Mouse (Mus musculus) kidney, embryonic 15.5 days (tissue): ENCODE results near the gene Sf3b6. TPM values are rescaled to one million over a fixed set of nuclear protein-coding genes. Genes with fewer than 3 reads are reported as not detected.
A peak's percentile ranks its signal among the peaks of the same experiment; 100 is the strongest.

Experiments
- ATAC-seq: fragments of 200-750 bp; cut with Nextera tagmentation; replicated peaks from 2 replicates; pipeline ENCODE4 v1.8.0; 2017; ENCODE audit warnings: moderate TSS enrichment; ENCODE audit not compliant: low FRiP score
- H3K27ac ChIP-seq: fragments of 300-500 bp; sonication (generic); 2 replicates; pipeline ENCODE4 v1.5.1; 2015; ENCODE audit warnings: mild to moderate bottlenecking, inconsistent platforms
- H3K27me3 ChIP-seq: fragments of 300-500 bp; sonication (generic); 2 replicates; pipeline ENCODE4 v1.6.1; 2015; ENCODE audit warnings: inconsistent platforms
- H3K36me3 ChIP-seq: fragments of 300-500 bp; sonication (generic); 2 replicates; pipeline ENCODE4 v1.6.1; 2015; ENCODE audit warnings: inconsistent platforms
- H3K4me1 ChIP-seq: fragments of 300-500 bp; sonication (generic); 2 replicates; pipeline ENCODE4 v1.6.1; 2015; ENCODE audit warnings: inconsistent platforms
- H3K4me2 ChIP-seq: fragments of 300-500 bp; sonication (generic); 2 replicates; pipeline ENCODE4 v1.6.1; 2015; ENCODE audit warnings: moderate library complexity, mild to moderate bottlenecking, inconsistent platforms
- H3K4me3 ChIP-seq: fragments of 300-500 bp; sonication (generic); replicated peaks from 2 replicates; pipeline ENCODE4 v1.5.1; 2015; ENCODE audit warnings: mild to moderate bottlenecking, inconsistent platforms
- H3K9ac ChIP-seq: fragments of 300-500 bp; sonication (generic); 2 replicates; pipeline ENCODE4 v1.6.1; 2015; ENCODE audit warnings: mild to moderate bottlenecking, inconsistent platforms
- H3K9me3 ChIP-seq: fragments of 300-500 bp; sonication (generic); replicated peaks from 2 replicates; pipeline ENCODE4 v1.6.1; 2016; ENCODE audit warnings: inconsistent platforms
- WGBS: fragments of 180-500 bp; shearing (Covaris S2); methylation state at CpG from one replicate; pipeline ENCODE4 v1.1.7; 2015; ENCODE audit warnings: mixed read lengths; 5-methylcytosine and 5-hydroxymethylcytosine counted together
- polyA plus RNA-seq: library from polyadenylated mRNA; unstranded; fragments of >200 nt; fragmentation: Nextera tagmentation; extraction: Ambion mirVana; gene quantifications from 2 replicates; pipeline ENCODE4 v1.2.1, GENCODE M21; 2015

Gene Sf3b6
- polyA plus RNA-seq, 1 experiment from 2014 or later = 207 TPM

DNA sequence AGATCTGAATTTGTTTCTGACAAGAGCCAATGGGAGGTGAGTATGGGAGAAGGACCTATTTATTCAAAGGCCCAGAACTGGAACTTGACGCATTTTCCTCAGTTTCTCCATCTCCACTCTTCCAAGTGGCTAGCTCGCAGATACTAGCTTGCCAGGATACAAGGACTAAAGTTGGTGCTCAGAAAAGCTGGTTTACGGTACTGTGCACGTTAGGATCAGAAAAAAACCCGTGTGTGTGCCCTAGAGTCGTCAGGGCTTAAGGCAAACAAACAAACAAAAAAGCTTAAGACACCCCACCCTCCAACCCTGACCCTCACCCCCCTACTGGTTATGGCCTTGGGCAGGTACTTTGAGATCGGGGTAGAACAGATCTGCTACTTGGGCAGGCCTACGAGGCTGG, 25.1 kb downstream of the Sf3b6 start:
- Histone ChIP-seq H3K9ac (no peak overlapping the region), H3K4me3 (no peak overlapping the region), H3K36me3 (no peaks in the 10 kb centered on the region), H3K27me3 (peaks cover 24% of the 10 kb centered on the region; the same call in 1 of the 2 replicates), H3K27ac (no peak overlapping the region), H3K9me3 (no peaks in the 10 kb centered on the region), H3K4me2 (peak overlapping the region; percentile 98; the same call in 1 of the 2 replicates), H3K4me1 (peaks cover 27% of the 10 kb centered on the region)
- 85% methylated on average over 8 of the region's 8 CpGs for WGBS
- ATAC-seq = no peak

DNA sequence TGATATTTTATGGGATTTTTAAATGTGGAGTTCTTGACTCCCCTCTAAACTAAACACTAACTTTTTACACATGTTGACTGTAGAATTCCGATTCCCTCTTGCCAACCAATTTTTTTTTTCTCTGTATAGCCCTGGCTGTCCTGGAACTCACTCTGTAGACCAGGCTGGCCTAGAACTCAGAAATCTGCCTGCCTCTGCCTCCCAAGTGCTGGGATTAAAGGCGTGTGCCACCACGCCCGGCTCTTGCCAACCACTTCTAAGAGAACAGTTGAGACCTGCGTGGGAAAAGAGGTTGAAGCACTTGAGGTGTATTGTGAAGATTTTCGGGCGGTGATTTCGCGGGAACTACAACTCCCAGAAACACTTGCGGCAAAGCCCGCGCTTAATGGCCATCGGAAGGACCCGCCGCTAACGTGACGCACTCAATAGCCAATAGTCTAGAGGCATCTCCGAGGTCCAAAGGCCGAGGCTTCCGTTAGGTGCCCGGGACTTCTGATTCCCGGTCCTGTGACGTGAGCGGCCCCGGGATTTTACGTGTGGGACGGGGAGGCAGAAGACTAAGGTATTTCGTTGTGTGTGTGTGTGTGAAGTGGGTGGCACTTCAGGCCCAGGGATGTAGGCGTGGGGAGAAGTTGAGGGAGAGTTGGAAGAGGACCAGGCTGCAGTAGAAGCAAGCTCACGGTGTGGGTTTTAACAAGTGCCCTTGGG, 25.7 kb downstream of the Sf3b6 start, which contains the start of gene Wdcp:
Gene Wdcp, plus strand, starts transcription at position 414 of the 708 bp plus-strand sequence.
- peak within 1 kb of the TSS; percentile 70 for H3K27ac ChIP-seq
- WGBS = under 1% methylated on average over 30 of the region's 30 CpGs
- H3K4me2 ChIP-seq = peak within 1 kb of the TSS; percentile 98

DNA sequence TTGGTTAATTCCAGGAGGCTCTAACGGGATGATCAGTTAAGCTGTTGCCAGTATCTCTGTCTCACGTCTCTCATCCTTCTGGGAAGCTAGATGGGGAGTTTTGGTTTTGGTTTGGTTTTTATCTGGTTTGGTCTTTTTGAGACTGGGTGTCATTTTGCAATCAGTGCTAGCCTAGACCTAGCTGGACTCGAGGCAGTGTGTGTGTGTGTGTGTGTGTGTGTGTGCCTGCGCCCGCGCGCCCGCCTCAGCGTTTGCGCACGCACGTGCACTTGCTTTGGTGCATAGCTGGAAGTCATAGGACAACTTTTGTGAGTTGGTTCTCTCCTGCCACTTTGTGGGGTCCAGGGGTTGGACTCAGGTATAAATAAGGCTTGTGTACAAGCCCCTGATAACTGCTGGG, 26.4 kb downstream of the Sf3b6 start:
- H3K4me2 ChIP-seq = peak overlapping the region; percentile 74
- WGBS = under 1% methylated on average over 12 of the region's 12 CpGs
- peaks cover 2% of the 10 kb centered on the region; the same call in 1 of the 2 replicates for H3K36me3 ChIP-seq
- peaks cover 24% of the 10 kb centered on the region; the same call in 1 of the 2 replicates for H3K27me3 ChIP-seq
- H3K4me3 ChIP-seq = peak overlapping the region; percentile 81
- ATAC-seq = peak; percentile 50
- H3K9ac ChIP-seq = peak overlapping the region; percentile 59
- peak overlapping the region; percentile 70 for H3K27ac ChIP-seq
- no peaks in the 10 kb centered on the region for H3K9me3 ChIP-seq
- peaks cover 27% of the 10 kb centered on the region for H3K4me1 ChIP-seq

More for the DNA sequence above, 25.7 kb downstream of the Sf3b6 start, which contains the start of gene Wdcp:
- Histone ChIP-seq H3K9me3 (no peaks in the 10 kb centered on the region), H3K4me3 (peak within 1 kb of the TSS; percentile 81), H3K4me1 (peaks cover 27% of the 10 kb centered on the region), H3K9ac (peak within 1 kb of the TSS; percentile 59), H3K36me3 (no peaks in the 10 kb centered on the region), H3K27me3 (peaks cover 24% of the 10 kb centered on the region; the same call in 1 of the 2 replicates)
- ATAC-seq = peak; percentile 92

DNA sequence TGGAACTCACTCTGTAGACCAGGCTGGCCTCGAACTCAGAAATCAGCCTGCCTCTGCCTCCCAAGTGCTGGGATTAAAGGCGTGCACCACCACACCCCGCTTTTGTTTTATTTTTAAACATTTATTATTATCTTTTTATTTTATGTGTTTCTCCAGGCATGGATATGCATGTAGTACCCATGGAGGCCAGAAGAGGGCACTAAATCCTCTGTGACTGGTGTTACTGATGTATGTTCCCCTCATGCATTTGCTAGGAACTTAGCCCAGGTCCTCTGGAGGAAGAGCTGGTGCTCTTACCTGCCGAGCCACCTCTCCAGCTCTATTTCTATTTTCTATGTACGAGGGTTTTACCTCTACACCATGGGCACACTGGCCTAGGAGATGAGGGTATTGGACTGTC, 38.8 kb downstream of the Sf3b6 start:
- Histone ChIP-seq H3K27me3 (no peaks in the 10 kb centered on the region), H3K4me2 (no peak overlapping the region), H3K36me3 (peaks cover 33% of the 10 kb centered on the region), H3K4me3 (no peak overlapping the region), H3K9me3 (0 out of 2 replicates have a peak, but pooled peaks cover 3% of the 10 kb centered on the region), H3K4me1 (peaks cover 3% of the 10 kb centered on the region; the same call in 1 of the 2 replicates), H3K9ac (no peak overlapping the region), H3K27ac (no peak overlapping the region)
- no peak for ATAC-seq
- 97% methylated on average over 5 of the region's 5 CpGs for WGBS

DNA sequence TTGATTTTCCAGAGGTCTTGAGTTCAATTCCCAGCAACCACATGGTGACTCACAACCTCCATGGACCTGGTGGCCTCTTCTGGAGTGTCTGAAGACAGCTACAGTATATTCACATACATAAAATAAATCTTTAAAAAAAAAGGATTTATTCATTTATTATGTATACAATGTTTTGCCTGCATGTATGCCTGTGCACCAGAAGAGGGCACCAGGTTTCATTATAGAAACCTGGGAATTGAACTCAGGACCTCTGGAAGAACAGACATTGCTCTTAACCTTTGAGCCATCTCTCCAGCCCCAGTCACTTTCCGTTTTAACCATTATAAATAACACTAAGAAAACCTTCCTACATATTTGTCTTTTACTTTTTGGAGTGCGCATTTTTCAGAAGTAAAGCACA, 39.5 kb downstream of the Sf3b6 start:
- WGBS = 89% methylated on average over 2 of the region's 2 CpGs
- Histone ChIP-seq H3K27me3 (no peaks in the 10 kb centered on the region), H3K4me1 (peaks cover 3% of the 10 kb centered on the region; the same call in 1 of the 2 replicates), H3K27ac (no peak overlapping the region), H3K36me3 (peaks cover 26% of the 10 kb centered on the region), H3K9me3 (0 out of 2 replicates have a peak, but pooled peaks cover 3% of the 10 kb centered on the region), H3K9ac (no peak overlapping the region), H3K4me3 (no peak overlapping the region), H3K4me2 (no peak overlapping the region)
- no peak for ATAC-seq

DNA sequence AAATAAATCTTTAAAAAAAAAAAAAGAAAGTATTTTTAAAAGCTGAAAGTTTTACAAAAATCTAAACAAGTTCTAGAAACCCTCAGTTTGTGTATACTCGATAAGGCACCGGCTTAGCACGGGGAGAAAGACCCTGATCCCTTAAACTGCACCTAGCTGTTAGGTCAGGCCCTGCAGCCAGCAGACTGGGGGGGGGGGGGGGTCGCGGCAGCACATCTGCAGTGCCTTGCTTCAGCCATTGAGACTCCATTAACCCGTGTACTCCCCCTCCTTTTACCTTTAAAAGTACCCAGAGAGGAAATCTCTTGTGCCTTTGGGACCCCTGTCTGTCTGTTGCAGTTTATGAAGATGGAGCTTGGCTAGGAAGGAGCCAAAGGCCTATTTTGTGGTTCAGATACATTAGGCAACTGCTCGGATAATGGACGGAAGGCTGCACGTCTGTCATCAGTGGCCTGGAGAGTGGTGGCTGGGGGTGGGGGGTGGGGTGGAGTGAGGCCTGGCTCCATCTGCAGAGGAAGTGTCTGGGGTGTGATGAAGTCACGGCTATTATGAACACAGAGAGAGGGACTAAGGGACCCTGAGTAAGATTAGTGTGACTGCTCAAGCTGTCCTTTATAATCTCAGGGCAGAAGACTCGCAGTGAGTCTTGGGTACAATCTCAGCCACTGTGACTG, 42.0 kb downstream of the Sf3b6 start:
- 0 out of 2 replicates have a peak, but pooled peaks cover 3% of the 10 kb centered on the region for H3K9me3 ChIP-seq
- no peak overlapping the region for H3K4me3 ChIP-seq
- WGBS = 44% methylated on average over 11 of the region's 11 CpGs
- H3K27me3 ChIP-seq = no peaks in the 10 kb centered on the region
- no peak overlapping the region for H3K27ac ChIP-seq
- H3K9ac ChIP-seq = no peak overlapping the region
- H3K36me3 ChIP-seq = peaks cover 25% of the 10 kb centered on the region
- ATAC-seq = no peak
- peaks cover 12% of the 10 kb centered on the region for H3K4me1 ChIP-seq
- H3K4me2 ChIP-seq = no peak overlapping the region

DNA sequence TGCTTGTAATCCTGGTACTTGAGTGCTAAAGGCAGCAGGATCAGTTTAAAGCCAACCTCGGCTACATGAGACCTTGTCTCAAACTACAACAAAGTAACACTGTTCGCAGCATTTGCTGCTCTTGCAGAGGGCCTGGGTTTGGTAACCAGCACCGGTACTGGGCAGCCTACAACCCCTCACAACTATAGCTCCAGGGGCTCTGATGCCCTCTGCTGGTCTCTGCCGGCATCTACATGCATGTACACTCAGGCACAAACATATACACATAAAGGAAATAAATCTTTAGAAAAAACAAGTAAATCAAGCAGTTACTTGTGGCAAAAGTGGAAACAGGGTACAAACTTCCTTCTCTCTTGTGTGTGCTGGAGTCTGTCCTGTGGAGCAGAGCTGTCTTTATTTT, 45.3 kb downstream of the Sf3b6 start:
- Histone ChIP-seq H3K27ac (0 out of 2 replicates have a peak overlapping the region, but pooled peaks have one; percentile 70), H3K9ac (no peak overlapping the region)
- no peak for ATAC-seq

DNA sequence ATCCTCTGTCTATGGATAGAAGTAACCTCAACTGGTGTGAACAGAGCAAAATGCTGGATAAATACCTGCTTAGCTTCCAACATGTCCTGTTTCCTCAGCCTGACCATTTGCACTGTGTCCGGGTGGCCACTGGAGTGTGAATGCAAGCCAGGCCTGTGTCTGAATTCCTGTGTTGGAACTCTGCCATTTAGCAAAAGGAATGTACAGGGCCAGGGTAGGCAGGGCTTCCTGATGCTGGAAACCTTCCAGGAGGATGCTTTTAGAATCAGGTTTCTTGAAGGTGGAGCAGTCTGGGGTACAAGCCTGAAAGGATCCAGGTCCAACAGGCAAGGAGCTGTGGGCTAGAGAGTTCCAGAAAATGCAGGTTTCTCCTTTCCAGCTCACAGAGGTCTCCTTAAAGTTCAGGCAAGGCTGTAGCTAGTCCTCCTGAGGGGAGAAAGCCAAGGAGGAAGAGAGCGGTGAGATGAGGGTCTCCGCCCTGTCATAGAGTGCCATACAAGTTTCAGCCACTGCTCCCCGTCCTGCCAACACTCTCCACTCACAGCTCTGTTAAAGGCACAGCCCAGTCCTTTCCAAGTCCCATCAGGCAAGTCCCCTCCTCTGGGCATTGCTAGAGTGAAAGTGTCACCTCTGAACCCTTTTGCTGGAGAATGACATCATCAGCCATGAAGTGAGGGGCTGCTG, 46.5 kb downstream of the Sf3b6 start:
- no peaks in the 10 kb centered on the region for H3K36me3 ChIP-seq
- H3K27ac ChIP-seq = peak overlapping the region; percentile 70
- H3K9me3 ChIP-seq = no peaks in the 10 kb centered on the region
- H3K4me3 ChIP-seq = no peak overlapping the region
- H3K4me1 ChIP-seq = peaks cover 15% of the 10 kb centered on the region
- 56% methylated on average over 4 of the region's 4 CpGs for WGBS
- no peaks in the 10 kb centered on the region for H3K27me3 ChIP-seq
- no peak overlapping the region for H3K9ac ChIP-seq
- H3K4me2 ChIP-seq = no peak overlapping the region
- peak; percentile 81 for ATAC-seq

More for the DNA sequence above, 45.3 kb downstream of the Sf3b6 start:
- Histone ChIP-seq H3K4me1 (peaks cover 15% of the 10 kb centered on the region), H3K27me3 (no peaks in the 10 kb centered on the region), H3K4me3 (no peak overlapping the region), H3K4me2 (no peak overlapping the region), H3K36me3 (peaks cover 4% of the 10 kb centered on the region; the same call in 1 of the 2 replicates), H3K9me3 (no peaks in the 10 kb centered on the region)
- 91% methylated on average over 4 of the region's 4 CpGs for WGBS

DNA sequence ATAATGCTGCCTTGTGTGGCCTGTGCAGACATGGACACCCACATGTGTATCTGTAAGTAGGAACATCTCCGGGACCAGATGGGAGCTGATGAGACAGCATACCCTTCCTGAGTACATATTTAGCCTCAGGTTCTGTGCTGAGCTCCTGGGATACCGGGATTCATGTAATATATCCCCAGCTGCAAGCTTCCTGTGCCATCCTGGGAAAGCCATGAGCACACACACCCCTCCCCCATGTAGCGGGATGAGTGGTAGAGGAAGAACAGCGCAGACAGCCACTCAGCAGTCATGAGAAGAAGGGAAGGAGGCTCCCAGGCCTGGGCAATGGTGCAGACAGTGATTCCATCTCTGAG, 47.0 kb downstream of the Sf3b6 start:
- H3K27me3 ChIP-seq = no peaks in the 10 kb centered on the region
- peak overlapping the region; percentile 70; the same call in 1 of the 2 replicates for H3K27ac ChIP-seq
- WGBS = 60% methylated on average over 4 of the region's 4 CpGs
- no peaks in the 10 kb centered on the region for H3K36me3 ChIP-seq
- no peak overlapping the region for H3K4me2 ChIP-seq
- ATAC-seq = peak; percentile 18; the same call in 1 of the 2 replicates
- H3K4me3 ChIP-seq = no peak overlapping the region
- H3K9ac ChIP-seq = no peak overlapping the region
- peaks cover 13% of the 10 kb centered on the region for H3K4me1 ChIP-seq
- H3K9me3 ChIP-seq = no peaks in the 10 kb centered on the region

DNA sequence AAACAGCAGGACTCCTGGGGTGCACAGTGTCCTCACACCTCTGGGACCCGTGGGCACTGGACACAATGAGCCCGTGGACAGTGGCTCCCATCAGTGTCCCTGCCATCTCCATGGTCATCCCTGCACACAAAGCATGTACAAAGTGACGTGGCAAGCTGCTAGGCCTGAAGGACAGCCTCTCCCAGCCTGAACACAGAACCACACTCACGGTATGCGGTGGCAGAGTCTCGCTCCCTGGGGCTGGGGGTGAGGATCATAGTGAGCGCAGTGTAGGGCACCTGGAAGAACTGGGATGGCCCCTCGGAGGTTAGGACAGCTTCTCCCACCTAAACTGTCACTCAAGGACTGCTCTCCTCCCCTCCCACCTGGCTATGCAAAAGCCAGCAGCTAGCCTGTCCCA, 51.6 kb downstream of the Sf3b6 start:
- H3K4me1 ChIP-seq = peaks cover 10% of the 10 kb centered on the region
- 75% methylated on average over 8 of the region's 8 CpGs for WGBS
- no peak for ATAC-seq

DNA sequence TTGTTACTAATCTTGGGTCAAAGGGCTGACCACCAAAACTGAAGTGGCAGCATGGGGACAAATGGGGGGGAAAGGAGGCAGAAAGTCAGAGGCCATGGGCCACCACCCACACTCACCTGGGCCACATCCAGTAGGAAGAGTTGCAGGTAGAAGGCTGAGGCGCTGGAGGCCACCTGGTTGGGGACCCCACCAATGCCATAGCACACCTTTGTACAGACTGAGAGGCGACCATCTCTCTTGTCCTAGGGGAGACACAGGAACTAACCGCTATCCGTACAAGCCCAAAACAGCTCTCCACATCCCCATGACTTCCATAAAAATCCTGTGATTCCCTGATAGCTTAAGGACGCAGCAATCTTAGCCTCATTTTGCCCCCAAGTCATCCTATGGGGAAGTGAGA, 53.9 kb downstream of the Sf3b6 start:
- WGBS = 91% methylated on average over 5 of the region's 5 CpGs
- Histone ChIP-seq H3K9me3 (no peaks in the 10 kb centered on the region), H3K4me3 (no peak overlapping the region), H3K4me1 (peaks cover 11% of the 10 kb centered on the region; the same call in 1 of the 2 replicates), H3K36me3 (no peaks in the 10 kb centered on the region), H3K27me3 (peaks cover 10% of the 10 kb centered on the region; the same call in 1 of the 2 replicates), H3K9ac (no peak overlapping the region), H3K4me2 (no peak overlapping the region), H3K27ac (no peak overlapping the region)
- no peak for ATAC-seq

More for the DNA sequence above, 51.6 kb downstream of the Sf3b6 start:
- Histone ChIP-seq H3K4me2 (no peak overlapping the region), H3K9ac (no peak overlapping the region), H3K27me3 (peaks cover 10% of the 10 kb centered on the region; the same call in 1 of the 2 replicates), H3K36me3 (no peaks in the 10 kb centered on the region), H3K9me3 (no peaks in the 10 kb centered on the region), H3K4me3 (no peak overlapping the region), H3K27ac (no peak overlapping the region)
